Mouse (Mus musculus) 416B (cell line): Measurements from ENCODE around the gene Vmn1r72.
"Not testable (repeated sequence)": the region's sequence is repeated elsewhere in the genome, so short reads cannot be mapped to it uniquely, and the experiment has no call there.

Source experiments
- DNase-seq: peaks from one replicate; pipeline ENCODE4 v3.0.0; 2011; ENCODE audit warnings: low read depth

Gene Vmn1r72

GRCm38 (mm10) chr7:11680047-11680446 lies at the start of gene Vmn1r72:
Gene Vmn1r72, minus strand, starts transcription at chr7:11680147.
- DNase-seq, result not testable (repeated sequence)

- peak; percentile 75 for DNase-seq
These were observed 62.9 kb downstream of the Vmn1r72 start for GRCm38 (mm10) chr7:11617082-11617481.
